Mouse (Mus musculus) left cerebral cortex, postnatal 25 days (tissue): ENCODE data around the gene Sfxn5. TPM values are rescaled to one million over a fixed set of nuclear protein-coding genes. Genes with fewer than 3 reads are reported as not detected.

Experiments used
- DNase-seq, 2 experiments: peaks; one replicate each; pipeline ENCODE4 v3.0.0; 2022; ENCODE audit warnings: low spot score in 2 of 2, mixed read lengths in 1 of 2
- intact Hi-C: fragments of 180-260 bp; cut with DNase I; formaldehyde crosslinking; loops from one replicate; pipeline ENCODE4 v1.15.1; 2025
- total RNA-seq, 2 experiments: library from RNA; stranded (reverse); gene quantifications; 2 replicates each; pipeline ENCODE4 v1.2.3; 2021

Gene Sfxn5
- 100 to 1,000 TPM; 165 TPM for total RNA-seq

DNA sequence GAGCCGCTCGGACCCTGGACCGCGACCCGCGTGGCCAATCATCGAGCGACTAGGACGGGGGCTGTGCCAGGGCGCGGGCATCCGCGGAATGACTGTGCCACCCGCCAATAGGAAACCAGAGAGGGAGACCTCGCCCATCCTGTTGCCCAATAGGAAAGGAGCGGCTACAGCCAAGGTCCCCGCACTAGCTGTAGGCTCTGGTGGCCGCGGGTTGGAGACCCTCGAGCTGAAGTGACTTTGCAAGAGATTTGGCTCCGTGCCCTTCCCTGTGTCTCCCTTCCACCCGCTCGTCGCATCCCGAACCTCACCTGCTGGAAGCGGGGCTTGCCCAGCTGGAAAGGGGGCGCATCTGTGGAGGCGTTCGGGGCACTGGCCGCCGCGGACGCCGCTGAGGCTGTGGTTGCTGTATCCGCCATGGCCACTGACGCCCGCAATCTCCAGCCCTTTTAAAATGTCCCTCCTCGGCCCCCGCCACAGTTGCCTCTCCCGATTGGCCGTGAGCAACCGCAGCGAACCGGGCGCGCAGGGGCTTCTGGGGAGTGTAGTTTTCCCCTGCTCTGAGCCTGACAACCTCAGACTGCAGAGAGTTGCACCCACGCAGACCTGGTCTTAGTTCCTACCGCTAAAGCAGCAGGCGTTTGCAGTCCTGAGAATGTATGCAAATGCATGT lies at the start of gene Sfxn5:
Sfxn5 (minus strand) TSS at position 423 of the 670 bp plus-strand sequence.
- intact Hi-C loops, result loop anchor here (1.0 to 5.0 kb wide), 3 partner anchors 41 to 96 kb away; partner anchors contain the start of gene Rab11fip5
- peak; percentile 96 to 99 for DNase-seq

GRCm38 (mm10) chr6:85382791-85383190 lies 49.6 kb upstream of the Sfxn5 start:
- intact Hi-C loops, result no loop called here
- DNase-seq, result no peak

DNA sequence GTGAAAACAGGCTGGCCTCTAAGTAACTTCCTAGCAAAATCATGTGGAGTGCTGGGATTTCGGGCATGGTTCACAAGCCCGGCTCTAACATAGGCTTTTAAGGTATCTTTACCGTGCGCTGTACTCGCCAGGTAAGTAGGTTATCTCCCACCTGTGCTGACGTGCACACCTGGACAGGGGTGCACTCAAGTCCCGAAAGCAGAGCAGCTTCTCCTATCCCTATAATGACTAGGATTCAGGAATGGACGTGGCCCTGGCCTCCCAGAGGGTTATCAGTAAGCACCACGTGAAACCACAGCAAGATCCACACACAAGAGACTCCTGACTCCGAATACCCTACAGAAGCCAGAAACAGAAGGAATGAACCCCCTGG lies 48.4 kb upstream of the Sfxn5 start:
- intact Hi-C loops, result loop anchor here (2.0 kb wide), 1 partner anchor 35 kb away; no protein-coding TSS in a partner anchor
- DNase-seq, result no peak

GRCm38 (mm10) chr6:85380901-85381647 lies 47.9 kb upstream of the Sfxn5 start:
- intact Hi-C loops, result loop anchor here (2.0 kb wide), 1 partner anchor 34 kb away; no protein-coding TSS in a partner anchor
- DNase-seq, result no peak

GRCm38 (mm10) chr6:85380201-85380900 lies 47.1 kb upstream of the Sfxn5 start:
- peak; percentile 77 to 90 for DNase-seq
- intact Hi-C loops, result loop anchor here (2.0 kb wide), 1 partner anchor 34 kb away; no protein-coding TSS in a partner anchor

DNA sequence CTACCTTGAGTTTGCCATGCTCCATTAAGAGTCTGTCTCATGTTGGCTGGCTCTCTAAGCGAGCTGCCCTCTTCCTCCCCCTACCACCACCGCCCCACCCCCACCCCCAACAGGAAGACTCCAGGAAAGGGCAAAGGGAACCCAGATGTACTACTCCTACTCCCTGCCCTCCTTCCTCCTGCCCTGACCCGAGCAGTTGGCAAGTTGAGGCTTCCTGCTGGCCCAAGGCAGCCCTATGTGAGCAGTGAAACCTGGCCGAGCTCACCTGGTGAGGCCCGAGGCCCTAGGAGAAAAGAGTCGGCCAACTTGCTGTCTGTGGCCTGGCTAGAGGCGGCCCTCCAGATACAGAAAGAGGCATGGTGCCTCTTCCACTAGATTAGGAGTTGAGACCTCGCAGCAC lies 45.4 kb upstream of the Sfxn5 start:
- no peak for DNase-seq
- intact Hi-C loops, result no loop called here

DNA sequence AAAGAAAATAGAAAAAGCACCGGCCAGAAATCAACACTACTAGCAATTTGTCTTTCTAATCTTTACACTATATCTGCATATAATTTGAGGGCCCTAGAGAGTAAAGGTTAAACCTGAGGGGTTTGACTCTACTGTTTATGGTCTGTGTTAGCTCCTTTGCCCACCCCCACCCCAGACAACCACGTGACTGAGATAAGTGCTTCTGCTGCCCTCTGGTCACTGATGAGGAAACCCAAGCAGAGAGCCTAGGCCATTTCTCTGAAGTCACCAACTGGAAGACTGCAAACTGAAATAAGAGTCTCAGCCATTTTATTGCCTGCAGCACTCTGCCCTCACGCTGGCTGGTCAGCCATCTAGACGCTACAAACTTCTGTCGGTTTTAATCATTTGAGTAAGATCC lies 44.7 kb upstream of the Sfxn5 start:
- intact Hi-C loops, result no loop called here
- no peak for DNase-seq

GRCm38 (mm10) chr6:85377066-85377734 lies 44.0 kb upstream of the Sfxn5 start:
- intact Hi-C loops, result no loop called here
- DNase-seq, result no peak

GRCm38 (mm10) chr6:85374734-85375114 lies 41.5 kb upstream of the Sfxn5 start:
- intact Hi-C loops, result loop anchor here (1.0 kb wide), 1 partner anchor 41 kb away; the partner anchor contains the start of gene Sfxn5
- peak; percentile 94 to 97 for DNase-seq

- intact Hi-C loops, result loop anchor here (1.0 kb wide), 1 partner anchor 41 kb away; the partner anchor contains the start of gene Sfxn5
- DNase-seq, result peak; percentile 32 to 33
These were observed 40.9 kb upstream of the Sfxn5 start, which contains the start of gene Rab11fip5 for GRCm38 (mm10) chr6:85373951-85374733. TSS of gene Rab11fip5 (minus strand) at chr6:85374634.

DNA sequence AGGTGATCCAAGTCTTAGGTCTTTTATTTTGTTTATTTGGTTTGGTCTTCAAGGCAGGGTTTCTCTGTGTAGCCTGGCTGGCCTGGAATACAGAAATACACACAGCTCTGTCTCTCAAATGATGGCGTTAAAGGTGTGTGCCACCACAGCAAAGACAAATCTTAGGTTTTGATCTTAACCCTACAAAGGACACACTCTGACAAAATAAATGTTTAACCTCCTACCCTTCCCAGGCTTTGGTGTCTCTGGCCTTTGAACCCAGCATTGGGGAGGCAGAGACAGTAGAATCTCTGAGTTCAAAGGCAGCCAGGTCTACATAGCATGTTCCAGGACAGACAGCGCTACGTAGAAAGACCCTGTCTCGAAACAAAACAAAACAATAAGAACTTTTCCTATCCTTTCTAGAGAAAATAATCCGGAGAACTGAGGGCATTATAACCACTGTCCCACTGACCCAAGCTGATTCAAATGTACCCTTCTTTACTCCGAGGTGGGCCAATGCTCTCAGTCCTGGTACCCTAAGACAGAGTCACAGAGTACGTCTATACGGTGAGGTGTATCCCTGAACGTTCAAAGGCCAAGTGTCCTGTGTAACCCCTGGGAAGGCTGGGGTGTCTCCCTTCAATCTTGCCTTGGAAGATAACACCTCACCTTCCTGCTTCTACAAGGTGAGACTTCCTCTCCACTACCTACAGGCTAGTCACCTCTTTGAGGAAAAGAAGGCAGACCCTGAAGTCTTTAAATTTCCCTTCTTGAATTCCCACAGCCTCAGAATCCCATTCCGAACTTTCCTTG lies 40.0 kb upstream of the Sfxn5 start:
- DNase-seq, result peak in 1 of 2 experiments; percentile 7
- intact Hi-C loops, result no loop called here

DNA sequence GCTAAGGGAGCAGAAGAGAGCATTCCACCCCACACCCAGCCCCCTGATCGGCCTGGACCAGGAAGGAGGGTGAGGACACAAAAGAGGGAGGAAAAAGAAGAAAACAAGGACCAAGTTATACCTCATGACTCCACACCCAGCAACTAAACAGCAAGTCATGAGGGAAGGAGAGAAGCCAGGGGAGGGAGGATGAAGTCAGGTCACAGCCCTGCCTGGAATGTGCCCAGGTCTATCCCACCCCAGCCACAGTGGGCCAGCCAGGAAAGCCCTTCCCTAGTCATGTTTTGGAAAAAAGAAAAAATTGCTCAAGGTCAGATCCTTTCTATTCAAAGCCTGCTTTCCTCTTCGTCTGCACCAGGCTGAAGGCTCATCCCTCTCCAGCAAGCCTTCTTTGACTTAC lies 39.3 kb upstream of the Sfxn5 start:
- DNase-seq, result peak in 1 of 2 experiments; percentile 5
- intact Hi-C loops, result no loop called here

GRCm38 (mm10) chr6:85371859-85372405 lies 38.7 kb upstream of the Sfxn5 start:
- intact Hi-C loops, result no loop called here
- no peak for DNase-seq

DNA sequence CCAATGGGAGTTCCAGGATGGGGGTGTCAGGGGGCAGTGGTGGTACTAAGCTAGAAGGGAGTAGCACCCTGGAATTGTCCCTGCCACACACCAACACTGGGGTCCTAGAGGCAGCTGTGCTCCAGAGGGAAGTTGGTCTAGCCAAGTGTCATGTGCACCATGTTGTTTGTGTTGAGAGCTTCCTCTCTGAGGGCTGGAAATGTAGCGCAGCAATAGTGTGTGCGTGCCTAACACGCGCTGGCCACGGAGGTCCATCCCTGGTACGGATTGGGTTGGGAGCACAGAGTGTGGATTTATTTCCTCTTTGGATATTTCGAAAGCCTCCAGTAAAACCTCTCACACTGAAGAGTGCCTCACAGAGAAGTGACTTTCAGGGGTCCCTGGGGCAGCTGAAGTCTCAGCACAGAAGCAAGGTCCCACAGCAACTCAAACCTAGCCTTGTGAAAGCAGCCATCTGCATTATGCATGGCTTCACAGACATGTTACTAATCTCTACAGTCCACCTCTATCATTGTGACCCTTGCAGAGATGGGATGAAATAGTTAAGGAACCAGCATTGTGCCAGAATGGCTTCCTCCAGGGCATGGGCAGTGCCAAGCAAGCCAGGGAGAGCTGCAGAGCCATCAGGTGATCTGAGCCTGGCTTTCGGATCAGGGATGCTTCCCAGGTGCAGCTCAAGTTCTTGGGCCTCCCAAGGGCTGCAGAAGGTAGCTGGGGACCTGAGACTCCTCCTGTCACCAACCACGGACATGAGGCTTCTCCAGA lies 37.6 kb upstream of the Sfxn5 start:
- DNase-seq, result no peak
- intact Hi-C loops, result no loop called here

- intact Hi-C loops, result no loop called here
- no peak for DNase-seq
These were observed 36.8 kb upstream of the Sfxn5 start for GRCm38 (mm10) chr6:85370041-85370440.

- DNase-seq, result no peak
- intact Hi-C loops, result no loop called here
These were observed 36.1 kb upstream of the Sfxn5 start for GRCm38 (mm10) chr6:85369181-85369860.

GRCm38 (mm10) chr6:85368722-85369121 lies 35.5 kb upstream of the Sfxn5 start:
- no peak for DNase-seq
- intact Hi-C loops, result no loop called here
